Mouse (Mus musculus): Measurements from ENCODE around the gene Itgb7. TPM values are rescaled to one million over a fixed set of nuclear protein-coding genes. Genes with fewer than 3 reads are reported as not detected.

Itgb7 gene
- polyA plus RNA-seq, 1 experiment from 2014 or later = 13.3 TPM

DNA sequence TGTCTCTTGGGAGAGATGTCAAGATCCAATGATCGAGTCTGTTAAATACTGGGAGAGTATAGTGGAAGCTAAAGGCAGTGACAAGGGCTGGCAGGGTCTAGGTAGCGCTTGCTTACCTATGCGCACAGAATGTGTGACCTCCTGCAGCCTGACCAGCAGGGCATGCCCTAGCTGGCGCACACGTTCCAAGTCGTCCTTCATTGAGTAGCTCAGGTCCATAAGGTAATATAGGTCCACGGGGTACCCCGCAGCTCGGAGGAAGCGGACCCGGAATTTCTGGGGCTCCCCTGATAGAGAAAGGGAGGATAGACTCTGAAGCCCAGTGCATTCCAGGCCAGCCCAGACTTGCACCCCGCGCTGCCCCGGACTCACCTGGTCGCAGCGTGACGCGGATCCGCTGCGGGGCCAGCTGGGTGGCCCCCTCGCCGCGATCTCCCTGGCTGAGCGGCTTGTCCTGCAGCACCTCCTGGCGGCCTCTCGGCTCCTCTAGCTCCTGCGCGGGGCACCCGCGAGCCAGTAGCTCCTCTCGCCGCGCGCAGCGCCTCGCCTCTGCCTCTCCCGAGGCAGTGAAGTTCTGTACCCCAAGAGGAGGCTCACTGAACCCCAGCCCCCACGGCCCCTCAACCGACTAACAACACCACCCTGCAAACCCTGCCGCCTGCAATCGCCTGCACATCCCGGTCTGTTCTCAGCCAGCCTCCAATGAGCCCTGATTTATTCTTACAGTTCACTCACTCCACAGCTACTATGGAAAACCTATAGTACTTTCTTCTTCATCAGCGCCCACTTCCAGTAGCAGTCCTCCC, 7.4 kb downstream of the Itgb7 start:
- Histone ChIP-seq H3K4me2 (ENCODE audit: low read length) (peak overlapping the region; percentile 82), H3K36me3 (ENCODE audit: control insufficient read depth, insufficient read depth, low read length) (no peaks in the 10 kb centered on the region), H3K9ac (ENCODE audit: low read length) (peak overlapping the region; percentile 37), H3K9me3 (ENCODE audit: control insufficient read depth, low read length) (no peaks in the 10 kb centered on the region), H3K4me3 (ENCODE audit: low read depth, low read length) (peak overlapping the region; percentile 36), H3K27ac (ENCODE audit: low read depth) (no peak overlapping the region), H3K27me3 (replicated peaks; ENCODE audit: control insufficient read depth, insufficient read depth, low read length) (peaks cover 11% of the 10 kb centered on the region), H3K4me1 (replicated peaks; ENCODE audit: control insufficient read depth, insufficient read depth, low read length) (no peaks in the 10 kb centered on the region)
- ATAC-seq (replicated peaks; ENCODE audit: low FRiP score, low TSS enrichment, low read depth) (peak; percentile 87), DNase-seq (ENCODE audit: low spot score) (peak; percentile 91)
- 3% methylated on average over 43 of the region's 43 CpGs for WGBS

DNA sequence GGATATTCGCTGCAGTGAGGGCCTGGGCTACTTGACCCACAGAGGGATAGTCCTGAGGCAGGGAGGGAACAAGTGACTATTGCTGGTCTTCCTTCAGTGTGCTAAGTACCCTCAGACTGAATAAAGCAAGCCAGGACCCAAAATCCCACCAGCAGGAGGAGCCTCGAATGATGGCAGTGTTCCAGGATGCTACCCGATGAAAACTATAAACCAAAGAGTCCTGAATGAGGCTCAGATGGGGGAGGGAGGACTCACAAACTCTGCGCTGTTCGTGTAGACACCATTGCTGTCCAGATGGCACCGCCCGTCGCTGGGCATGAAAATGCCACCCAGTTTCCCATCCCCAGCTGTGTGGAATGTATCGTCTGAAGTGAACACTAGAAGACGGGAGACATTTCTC, 9.4 kb downstream of the Itgb7 start:
- no peak overlapping the region for H3K4me3 ChIP-seq (ENCODE audit: low read depth, low read length)
- 59% methylated on average over 10 of the region's 10 CpGs for WGBS
- peak; percentile 54 for DNase-seq (ENCODE audit: low spot score)

DNA sequence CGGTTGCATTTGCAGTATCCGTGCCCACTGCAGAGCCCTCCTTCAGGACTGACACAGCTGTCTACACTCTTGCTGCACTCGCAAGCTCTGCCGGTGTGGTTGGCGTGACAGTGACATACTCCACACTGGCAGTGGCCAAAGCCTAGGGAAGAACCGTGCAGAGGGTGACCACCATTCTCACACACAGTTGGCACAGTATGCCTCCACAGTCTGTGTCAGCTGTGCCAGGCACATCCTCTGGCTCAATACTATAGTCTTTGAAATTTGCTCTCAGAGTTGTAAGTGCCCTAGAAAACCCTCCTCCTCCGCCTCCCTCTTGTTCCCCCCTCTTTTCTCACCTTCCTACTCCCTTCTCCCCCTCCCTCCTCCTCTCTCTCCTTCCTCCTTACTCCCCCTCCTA, 14.4 kb downstream of the Itgb7 start:
- H3K4me3 ChIP-seq (ENCODE audit: low read depth, low read length) = no peak overlapping the region
- H3K4me2 ChIP-seq (ENCODE audit: low read length) = no peak overlapping the region
- 80% methylated on average over 7 of the region's 7 CpGs for WGBS
- no peak overlapping the region for H3K9ac ChIP-seq (ENCODE audit: low read length)
- DNase-seq (ENCODE audit: low spot score) (no peak), ATAC-seq (replicated peaks; ENCODE audit: low FRiP score, low TSS enrichment, low read depth) (0 out of 2 replicates have a peak, but pooled peaks have one; percentile 28)
- H3K4me1 ChIP-seq (replicated peaks; ENCODE audit: control insufficient read depth, insufficient read depth, low read length) = no peaks in the 10 kb centered on the region
- H3K27me3 ChIP-seq (replicated peaks; ENCODE audit: control insufficient read depth, insufficient read depth, low read length) = no peaks in the 10 kb centered on the region
- H3K27ac ChIP-seq (ENCODE audit: low read depth) = no peak overlapping the region
- no peaks in the 10 kb centered on the region for H3K9me3 ChIP-seq (ENCODE audit: control insufficient read depth, low read length)
- H3K36me3 ChIP-seq (ENCODE audit: control insufficient read depth, insufficient read depth, low read length) = peaks cover 47% of the 10 kb centered on the region

More for the DNA sequence above, 9.4 kb downstream of the Itgb7 start:
- Histone ChIP-seq H3K9me3 (ENCODE audit: control insufficient read depth, low read length) (no peaks in the 10 kb centered on the region), H3K4me2 (ENCODE audit: low read length) (no peak overlapping the region), H3K4me1 (replicated peaks; ENCODE audit: control insufficient read depth, insufficient read depth, low read length) (no peaks in the 10 kb centered on the region), H3K27ac (ENCODE audit: low read depth) (no peak overlapping the region), H3K9ac (ENCODE audit: low read length) (no peak overlapping the region), H3K36me3 (ENCODE audit: control insufficient read depth, insufficient read depth, low read length) (no peaks in the 10 kb centered on the region), H3K27me3 (replicated peaks; ENCODE audit: control insufficient read depth, insufficient read depth, low read length) (peaks cover 11% of the 10 kb centered on the region)
- no peak for ATAC-seq (replicated peaks; ENCODE audit: low FRiP score, low TSS enrichment, low read depth)

DNA sequence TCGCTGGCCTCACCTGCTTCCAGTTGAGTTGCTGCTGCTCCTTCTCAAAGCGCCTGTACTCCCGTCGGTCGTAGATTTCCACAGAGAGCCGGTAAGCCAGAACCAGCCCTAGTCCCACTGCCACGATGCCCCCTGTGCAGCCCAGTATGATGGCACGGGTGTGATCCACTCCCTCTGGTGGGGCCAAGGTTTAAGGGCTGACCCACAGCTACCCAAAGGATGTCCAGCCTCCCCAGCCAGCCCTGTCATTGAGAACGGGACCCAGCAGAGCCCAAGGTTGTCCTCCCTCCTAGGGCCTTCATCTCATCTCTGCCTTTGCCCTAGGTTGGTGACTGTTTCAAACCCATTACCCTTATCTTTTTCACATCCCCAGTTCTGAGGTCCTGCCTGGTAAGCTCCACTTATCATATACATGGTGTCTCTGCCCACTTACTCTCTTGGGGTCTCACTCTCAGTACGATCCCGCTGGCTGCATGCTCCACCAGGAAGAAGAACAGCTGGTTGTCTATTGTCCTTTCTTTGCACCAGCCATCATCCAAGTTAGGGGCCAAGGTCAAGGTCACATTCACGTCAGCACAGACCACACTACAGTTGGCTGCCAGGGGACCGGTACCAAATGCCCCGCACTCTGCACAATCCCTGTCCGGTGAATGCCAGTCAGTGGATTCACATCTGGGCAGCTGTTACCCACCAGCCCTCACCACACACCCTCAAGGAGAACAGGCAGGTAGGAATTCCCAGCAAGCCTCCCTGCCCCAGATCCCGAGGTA, 15.1 kb downstream of the Itgb7 start:
- no peaks in the 10 kb centered on the region for H3K4me1 ChIP-seq (replicated peaks; ENCODE audit: control insufficient read depth, insufficient read depth, low read length)
- DNase-seq (ENCODE audit: low spot score) (peak; percentile 51), ATAC-seq (replicated peaks; ENCODE audit: low FRiP score, low TSS enrichment, low read depth) (0 out of 2 replicates have a peak, but pooled peaks have one; percentile 4)
- no peak overlapping the region for H3K4me2 ChIP-seq (ENCODE audit: low read length)
- H3K27me3 ChIP-seq (replicated peaks; ENCODE audit: control insufficient read depth, insufficient read depth, low read length) = no peaks in the 10 kb centered on the region
- 79% methylated on average over 16 of the region's 16 CpGs for WGBS
- no peak overlapping the region for H3K27ac ChIP-seq (ENCODE audit: low read depth)
- H3K4me3 ChIP-seq (ENCODE audit: low read depth, low read length) = no peak overlapping the region
- H3K9ac ChIP-seq (ENCODE audit: low read length) = no peak overlapping the region
- no peaks in the 10 kb centered on the region for H3K9me3 ChIP-seq (ENCODE audit: control insufficient read depth, low read length)
- peaks cover 54% of the 10 kb centered on the region for H3K36me3 ChIP-seq (ENCODE audit: control insufficient read depth, insufficient read depth, low read length)

DNA sequence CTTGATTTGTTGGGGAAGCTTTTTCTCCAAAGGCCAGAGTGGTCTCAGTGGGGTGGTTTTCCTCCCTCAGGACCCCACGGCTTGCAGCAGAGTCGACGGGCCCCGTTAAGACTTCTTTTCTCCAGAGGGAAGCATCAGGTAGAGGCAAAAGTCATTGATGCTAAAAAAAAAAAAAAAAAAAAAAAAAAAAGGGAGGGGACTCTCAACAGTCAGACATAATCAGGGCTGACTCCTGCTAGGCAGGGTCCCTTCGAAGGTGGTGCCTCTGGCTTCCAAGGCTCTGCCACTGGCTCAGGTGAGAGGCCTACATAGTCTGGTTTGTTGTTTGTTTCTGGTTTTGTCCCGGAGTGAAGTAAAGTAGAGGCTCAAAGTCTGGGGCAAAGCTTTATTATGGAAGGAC, 16.1 kb downstream of the Itgb7 start:
- no peaks in the 10 kb centered on the region for H3K9me3 ChIP-seq (ENCODE audit: control insufficient read depth, low read length)
- no peaks in the 10 kb centered on the region for H3K4me1 ChIP-seq (replicated peaks; ENCODE audit: control insufficient read depth, insufficient read depth, low read length)
- H3K4me2 ChIP-seq (ENCODE audit: low read length) = no peak overlapping the region
- no peaks in the 10 kb centered on the region for H3K27me3 ChIP-seq (replicated peaks; ENCODE audit: control insufficient read depth, insufficient read depth, low read length)
- 75% methylated on average over 6 of the region's 6 CpGs for WGBS
- DNase-seq (ENCODE audit: low spot score) (no peak), ATAC-seq (replicated peaks; ENCODE audit: low FRiP score, low TSS enrichment, low read depth) (no peak)
- no peak overlapping the region for H3K9ac ChIP-seq (ENCODE audit: low read length)
- peaks cover 61% of the 10 kb centered on the region for H3K36me3 ChIP-seq (ENCODE audit: control insufficient read depth, insufficient read depth, low read length)
- H3K4me3 ChIP-seq (ENCODE audit: low read depth, low read length) = no peak overlapping the region
- no peak overlapping the region for H3K27ac ChIP-seq (ENCODE audit: low read depth)

DNA sequence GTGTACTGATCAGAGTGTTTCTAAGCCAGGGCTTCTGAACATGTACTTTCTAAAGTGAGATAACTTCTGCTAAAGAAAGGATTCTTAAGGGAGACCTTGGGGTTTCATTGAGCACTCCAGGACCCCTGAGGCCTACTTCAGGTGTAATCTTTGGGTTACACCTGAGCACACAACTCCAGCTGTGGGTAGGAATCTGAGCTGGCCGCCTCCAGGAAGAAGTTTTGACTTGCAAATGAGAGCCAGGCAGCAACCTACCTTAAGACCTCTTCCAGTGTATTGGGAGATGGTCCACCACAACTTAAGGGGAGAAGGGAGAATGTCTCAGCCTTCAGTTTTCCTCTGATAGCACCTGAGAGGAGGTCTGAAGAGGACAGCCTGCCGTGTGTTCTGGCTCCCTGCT, 17.6 kb downstream of the Itgb7 start:
- no peaks in the 10 kb centered on the region for H3K9me3 ChIP-seq (ENCODE audit: control insufficient read depth, low read length)
- WGBS = 54% methylated on average over 2 of the region's 2 CpGs
- DNase-seq (ENCODE audit: low spot score) (no peak), ATAC-seq (replicated peaks; ENCODE audit: low FRiP score, low TSS enrichment, low read depth) (no peak)
- no peak overlapping the region for H3K4me2 ChIP-seq (ENCODE audit: low read length)
- no peak overlapping the region for H3K9ac ChIP-seq (ENCODE audit: low read length)
- no peak overlapping the region for H3K27ac ChIP-seq (ENCODE audit: low read depth)
- no peaks in the 10 kb centered on the region for H3K4me1 ChIP-seq (replicated peaks; ENCODE audit: control insufficient read depth, insufficient read depth, low read length)
- H3K4me3 ChIP-seq (ENCODE audit: low read depth, low read length) = no peak overlapping the region
- H3K36me3 ChIP-seq (ENCODE audit: control insufficient read depth, insufficient read depth, low read length) = peaks cover 75% of the 10 kb centered on the region
- no peaks in the 10 kb centered on the region for H3K27me3 ChIP-seq (replicated peaks; ENCODE audit: control insufficient read depth, insufficient read depth, low read length)

DNA sequence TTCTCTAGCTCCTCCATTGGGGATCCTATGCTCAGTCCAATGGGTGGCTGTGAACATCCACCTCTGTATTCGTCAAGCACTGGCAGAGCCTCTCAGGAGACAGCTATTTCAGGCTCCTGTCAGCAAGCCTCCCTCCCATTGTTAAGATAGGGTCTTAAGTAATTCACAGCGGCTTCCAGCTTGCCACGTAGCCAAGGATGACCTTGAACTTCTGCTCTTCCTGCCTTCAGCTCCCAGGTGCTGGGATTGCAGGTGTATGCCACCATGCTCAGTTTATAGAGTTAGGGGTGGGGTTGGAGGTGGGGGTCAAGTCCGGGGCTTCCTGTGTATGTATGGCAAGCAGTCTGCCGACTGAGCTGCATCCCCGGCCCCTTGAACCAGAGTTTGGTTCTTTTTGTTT, 19.8 kb downstream of the Itgb7 start:
- H3K36me3 ChIP-seq (ENCODE audit: control insufficient read depth, insufficient read depth, low read length) = peaks cover 92% of the 10 kb centered on the region

DNA sequence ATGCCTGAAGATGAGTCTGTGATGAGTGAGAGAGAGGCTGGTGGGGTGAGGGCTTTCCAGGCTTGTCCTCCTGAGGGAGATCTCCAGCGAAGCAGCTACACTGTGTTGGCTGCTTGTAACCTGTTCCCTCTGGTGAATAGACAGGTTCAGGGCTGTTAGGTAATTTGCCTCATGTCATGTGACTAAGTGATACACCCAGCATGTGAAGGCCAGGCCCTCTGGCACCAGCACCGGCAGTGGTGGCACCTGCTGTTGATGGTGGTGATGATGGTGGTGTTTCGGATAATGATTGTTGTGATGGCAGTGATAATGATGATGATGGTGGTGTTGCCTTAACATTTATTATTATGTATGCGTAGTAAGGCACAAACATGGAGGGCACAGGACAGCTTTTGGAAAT, 20.9 kb downstream of the Itgb7 start:
- WGBS = 88% methylated on average over 4 of the region's 4 CpGs
- H3K9me3 ChIP-seq (ENCODE audit: control insufficient read depth, low read length) = no peaks in the 10 kb centered on the region
- ATAC-seq (replicated peaks; ENCODE audit: low FRiP score, low TSS enrichment, low read depth) = no peak

More for the DNA sequence above, 19.8 kb downstream of the Itgb7 start:
- Histone ChIP-seq H3K4me1 (replicated peaks; ENCODE audit: control insufficient read depth, insufficient read depth, low read length) (peaks cover 7% of the 10 kb centered on the region; the same call in 1 of the 2 replicates), H3K27ac (ENCODE audit: low read depth) (no peak overlapping the region), H3K9ac (ENCODE audit: low read length) (no peak overlapping the region), H3K4me3 (ENCODE audit: low read depth, low read length) (no peak overlapping the region), H3K27me3 (replicated peaks; ENCODE audit: control insufficient read depth, insufficient read depth, low read length) (no peaks in the 10 kb centered on the region), H3K9me3 (ENCODE audit: control insufficient read depth, low read length) (no peaks in the 10 kb centered on the region), H3K4me2 (ENCODE audit: low read length) (no peak overlapping the region)
- DNase-seq (ENCODE audit: low spot score) (no peak), ATAC-seq (replicated peaks; ENCODE audit: low FRiP score, low TSS enrichment, low read depth) (no peak)
- 73% methylated on average over 6 of the region's 6 CpGs for WGBS

More for the DNA sequence above, 20.9 kb downstream of the Itgb7 start:
- no peak for DNase-seq (ENCODE audit: low spot score)
- Histone ChIP-seq H3K36me3 (ENCODE audit: control insufficient read depth, insufficient read depth, low read length) (peaks cover 87% of the 10 kb centered on the region), H3K27ac (ENCODE audit: low read depth) (no peak overlapping the region), H3K4me1 (replicated peaks; ENCODE audit: control insufficient read depth, insufficient read depth, low read length) (peaks cover 7% of the 10 kb centered on the region; the same call in 1 of the 2 replicates), H3K4me2 (ENCODE audit: low read length) (no peak overlapping the region), H3K4me3 (ENCODE audit: low read depth, low read length) (no peak overlapping the region; the same call in 1 of the 2 replicates), H3K27me3 (replicated peaks; ENCODE audit: control insufficient read depth, insufficient read depth, low read length) (no peaks in the 10 kb centered on the region), H3K9ac (ENCODE audit: low read length) (no peak overlapping the region)
